Mouse (Mus musculus) mesoderm, embryonic 11.5 days (tissue): ENCODE results near the gene Elavl3.
"Not testable (repeated sequence)": the region's sequence is repeated elsewhere in the genome, so short reads cannot be mapped to it uniquely, and the experiment has no call there.

Source experiments
- DNase-seq: peaks from one replicate; pipeline ENCODE4 v3.0.0-alpha.2; 2012; ENCODE audit warnings: low read depth, low spot score

Gene Elavl3

GRCm38 (mm10) chr9:22051958-22052254 lies at the start of gene Elavl3:
Elavl3 (minus strand) TSS chr9:22052023.
- peak; percentile 77 for DNase-seq

DNA sequence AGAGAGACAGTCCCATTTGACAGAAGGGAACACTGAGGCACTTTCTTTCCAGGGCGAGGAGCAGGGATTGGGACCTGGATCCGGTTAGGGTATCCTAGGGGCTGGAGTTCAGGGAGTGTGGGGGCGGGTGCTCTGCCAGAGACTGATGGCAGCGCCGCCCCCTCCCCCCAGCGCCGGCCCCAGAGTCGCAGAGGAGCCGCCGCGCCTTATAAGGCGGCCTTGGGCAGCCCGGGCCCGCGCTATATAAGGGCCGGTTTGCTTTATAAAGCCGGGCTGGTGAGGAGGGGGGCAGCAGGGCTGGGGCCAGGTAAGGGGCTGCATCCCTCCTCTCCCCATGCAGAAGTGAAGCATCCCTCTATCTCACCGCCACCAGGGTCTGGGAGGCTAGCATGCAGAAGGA lies 48.1 kb upstream of the Elavl3 start:
- no peak for DNase-seq

DNA sequence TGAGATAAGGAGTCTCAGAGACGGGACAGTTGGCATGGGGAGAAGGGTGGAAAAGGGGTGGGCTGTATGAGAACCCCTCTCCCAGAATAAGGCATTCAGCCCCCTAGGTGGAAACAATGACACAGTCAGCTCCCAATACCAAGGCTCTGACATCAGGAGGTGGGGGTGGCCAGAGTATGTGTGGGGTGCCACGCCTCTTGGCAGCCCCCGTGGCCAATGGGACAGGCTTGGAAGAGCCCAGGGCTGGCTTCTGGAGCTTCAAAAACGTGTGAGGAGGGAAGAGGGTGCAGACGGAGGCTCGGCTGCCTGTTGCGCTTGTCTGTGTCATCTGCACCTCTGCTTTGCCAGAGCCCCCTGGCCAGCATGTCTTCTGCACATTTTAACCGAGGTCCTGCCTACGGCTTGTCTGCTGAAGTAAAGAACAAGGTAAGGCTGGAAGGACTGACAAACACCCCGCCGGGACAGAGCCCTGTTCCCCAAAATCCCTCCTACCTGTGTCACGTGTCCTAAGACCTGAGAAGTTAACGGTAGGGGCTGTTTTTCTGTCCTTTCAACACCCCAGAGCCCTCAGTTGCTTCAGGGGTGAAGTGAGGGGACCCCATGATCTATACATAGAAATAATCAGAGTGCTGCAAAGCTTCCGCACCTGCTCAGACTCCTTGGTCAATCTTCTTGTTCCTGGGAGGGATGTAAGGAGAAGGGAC lies 47.3 kb upstream of the Elavl3 start, which contains the start of gene Cnn1:
TSS of gene Cnn1 (plus strand) at position 224 of the 704 bp plus-strand sequence.
- no peak for DNase-seq

DNA sequence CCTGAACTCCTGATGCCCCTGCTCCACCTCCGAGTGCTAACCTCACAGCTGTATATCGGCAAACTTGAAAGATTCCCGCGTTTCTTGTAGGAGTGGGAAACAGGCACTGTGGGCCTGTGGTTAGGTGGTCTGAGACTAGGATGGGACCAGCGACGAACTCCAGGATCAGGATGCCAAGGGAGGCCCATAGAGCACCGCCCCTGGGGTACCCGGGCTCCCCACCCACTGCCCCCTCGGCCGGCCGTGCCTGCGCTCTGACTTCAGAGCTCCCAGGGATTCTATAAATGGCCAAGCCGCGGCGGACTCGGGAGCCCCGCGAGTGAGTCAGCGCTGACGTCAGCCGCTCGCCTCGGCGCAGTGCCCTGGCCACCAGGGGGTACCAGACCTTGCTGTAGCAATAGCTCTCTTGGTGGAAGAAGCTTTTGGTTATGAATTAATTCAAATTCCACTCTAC lies 44.1 kb upstream of the Elavl3 start:
- peak; percentile 74 for DNase-seq

DNA sequence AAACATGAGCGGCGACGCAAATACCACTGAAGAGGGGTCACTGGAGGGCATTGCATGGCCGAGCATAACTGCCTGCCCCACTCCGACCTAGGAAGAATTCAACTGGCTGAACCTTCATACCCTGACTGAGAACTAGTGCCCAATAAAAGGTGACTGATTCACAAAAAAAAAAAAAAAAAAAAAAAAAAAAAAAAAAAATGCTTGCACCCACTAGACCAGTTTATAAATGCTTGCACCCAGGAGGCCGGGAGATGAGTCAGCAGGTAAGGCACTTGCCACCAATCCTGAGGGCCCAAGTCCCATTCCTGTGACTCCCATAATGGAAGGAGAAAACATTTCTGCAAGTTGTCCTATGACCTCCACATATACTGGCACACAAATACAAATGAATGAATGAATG lies 40.9 kb upstream of the Elavl3 start:
- DNase-seq, result no peak

DNA sequence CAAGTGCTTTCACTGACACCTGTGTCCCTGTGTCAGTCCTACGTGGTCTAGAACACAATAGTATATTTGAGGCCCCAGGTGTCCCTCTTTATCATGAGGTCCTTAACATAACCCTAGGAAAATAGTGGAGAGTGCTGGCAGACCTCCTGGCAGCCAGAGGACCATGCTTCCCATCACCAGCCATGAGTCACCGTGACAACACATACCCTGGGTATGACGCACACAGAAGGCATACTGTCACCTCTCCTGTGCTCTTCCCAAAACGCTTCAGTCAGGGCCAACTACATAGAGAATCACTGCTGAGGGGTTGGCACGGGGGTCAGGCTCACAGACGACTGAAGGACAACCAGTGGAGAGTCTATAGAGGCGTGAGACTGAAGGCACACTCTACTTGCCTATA lies 38.2 kb upstream of the Elavl3 start:
- no peak for DNase-seq

GRCm38 (mm10) chr9:22089281-22089680 lies 37.5 kb upstream of the Elavl3 start:
- no peak for DNase-seq

GRCm38 (mm10) chr9:22087034-22087618 lies 35.3 kb upstream of the Elavl3 start:
- DNase-seq, result no peak

DNA sequence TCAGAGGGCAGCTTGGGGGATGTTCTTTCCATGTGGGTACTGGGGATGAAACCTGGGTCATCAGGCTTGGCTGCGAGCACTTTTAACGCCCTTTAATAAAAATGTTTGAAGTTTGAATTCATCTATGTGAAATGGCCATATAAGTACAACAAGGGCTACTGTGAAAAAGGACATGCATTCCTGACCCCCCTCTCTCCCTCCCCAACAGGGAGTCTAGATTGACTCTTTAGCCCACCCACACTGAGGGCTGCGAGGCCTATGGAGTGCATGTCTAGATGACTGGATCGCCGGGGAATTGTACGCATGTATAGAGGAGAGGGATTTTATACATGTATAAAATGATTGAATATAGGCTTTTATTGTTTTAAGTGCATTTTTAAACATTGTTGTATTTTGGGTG lies 34.2 kb upstream of the Elavl3 start:
- no peak for DNase-seq

GRCm38 (mm10) chr9:22085022-22085834 lies 33.4 kb upstream of the Elavl3 start, which contains the start of gene Ecsit:
Ecsit (minus strand) TSS chr9:22085438.
- peak; percentile 97 for DNase-seq

DNA sequence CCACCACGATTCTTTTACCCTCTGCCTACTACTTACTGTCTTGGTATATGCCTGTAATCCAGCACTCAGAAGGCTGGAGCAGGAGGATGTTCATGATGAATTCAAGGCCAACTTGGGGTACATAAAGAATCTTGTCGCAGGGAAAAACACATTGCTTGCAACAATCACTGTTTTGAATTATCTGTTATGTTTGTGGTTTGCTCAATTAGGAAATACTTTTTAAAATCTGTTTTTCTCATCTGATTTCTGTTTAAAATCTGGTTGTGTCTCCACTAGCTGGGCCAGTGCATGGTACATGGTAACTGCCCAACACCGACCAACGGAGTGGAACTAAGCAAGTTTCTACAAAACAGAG lies 32.8 kb upstream of the Elavl3 start:
- DNase-seq, result no peak

DNA sequence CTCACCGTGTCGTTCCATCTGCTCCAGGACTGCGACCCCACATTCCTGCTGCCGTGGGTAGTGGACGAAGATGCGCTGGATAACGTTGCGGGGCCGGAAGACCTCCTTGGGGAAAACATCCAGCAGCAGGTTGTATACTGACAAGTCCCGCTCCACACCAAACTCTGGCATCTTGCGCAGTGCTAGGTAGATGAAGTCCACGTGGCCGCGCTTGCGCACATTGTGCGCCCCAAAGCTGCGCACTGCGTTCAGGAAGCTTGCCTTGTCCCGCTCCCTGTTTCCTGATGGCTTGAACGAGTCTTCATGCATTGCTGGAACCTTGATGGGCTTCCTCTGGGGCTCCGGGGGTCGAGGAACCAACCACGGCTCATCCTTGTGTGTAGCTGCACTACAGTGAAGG lies 24.4 kb upstream of the Elavl3 start:
- DNase-seq, result no peak

DNA sequence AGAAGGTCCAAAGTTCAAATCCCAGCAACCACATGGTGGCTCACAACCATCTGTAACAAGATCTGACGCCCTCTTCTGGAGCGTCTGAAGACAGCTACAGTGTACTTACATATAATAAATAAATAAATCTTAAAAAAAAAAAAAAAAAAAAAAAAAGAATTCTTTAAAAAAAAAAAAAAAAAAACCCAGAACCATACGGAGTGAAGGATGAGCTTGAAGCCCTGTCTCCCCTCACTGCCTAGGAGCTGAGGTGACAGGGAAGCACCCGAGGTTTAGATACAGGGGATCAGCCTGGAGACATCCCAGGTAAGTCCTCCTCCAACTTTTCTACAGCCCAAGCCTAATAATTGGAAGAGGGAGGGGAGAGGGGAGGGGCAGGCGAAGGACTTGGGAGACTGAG lies 24.0 kb upstream of the Elavl3 start:
- DNase-seq, result not testable (repeated sequence)

- no peak for DNase-seq
These were observed 20.5 kb upstream of the Elavl3 start for GRCm38 (mm10) chr9:22072276-22072675.

DNA sequence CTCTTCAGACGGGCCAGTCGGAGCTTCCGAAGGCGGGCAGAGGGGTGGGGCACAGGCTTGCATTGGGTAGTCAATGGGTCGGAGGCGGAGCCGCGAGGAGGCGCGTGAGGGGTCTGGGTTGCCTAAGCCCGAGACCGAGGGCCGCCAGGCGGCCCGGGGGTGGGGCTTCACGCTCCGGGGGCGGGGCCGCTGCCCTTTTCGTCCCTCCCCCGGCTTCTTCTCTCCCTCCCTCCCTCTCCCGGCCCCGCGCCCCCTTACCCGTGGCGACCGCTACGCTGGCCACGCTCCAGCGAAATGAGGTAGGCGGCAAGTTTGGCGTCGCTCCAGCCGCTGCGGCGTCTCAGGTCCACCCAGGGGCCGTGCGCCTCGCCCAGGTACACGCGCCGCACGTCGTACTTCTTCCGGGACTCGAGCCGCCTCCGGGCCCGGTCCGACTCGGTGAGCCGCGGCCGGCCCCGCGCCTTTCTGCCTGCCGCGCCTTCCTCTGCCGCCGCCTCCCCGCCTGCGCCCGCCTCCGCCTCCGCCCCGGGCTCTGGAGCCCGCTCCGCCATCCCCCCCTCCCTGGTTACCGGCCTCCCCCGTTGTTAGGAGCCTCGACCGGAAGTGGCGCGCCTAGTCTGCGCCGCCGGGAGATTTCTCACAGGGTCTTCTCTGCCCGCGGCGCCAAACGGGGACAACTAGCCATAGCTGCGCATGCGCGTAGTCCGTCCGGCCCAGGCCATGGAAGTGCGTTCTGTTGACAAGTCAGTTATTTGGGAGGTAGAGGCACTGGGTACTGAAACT lies 19.2 kb upstream of the Elavl3 start, which contains the start of the genes Gm49318 and Zfp653:
TSS of gene Gm49318 (minus strand) at position 469 of the 783 bp plus-strand sequence.
TSS of gene Zfp653 (minus strand) at position 586 of the 783 bp plus-strand sequence.
- DNase-seq, result peak; percentile 97

DNA sequence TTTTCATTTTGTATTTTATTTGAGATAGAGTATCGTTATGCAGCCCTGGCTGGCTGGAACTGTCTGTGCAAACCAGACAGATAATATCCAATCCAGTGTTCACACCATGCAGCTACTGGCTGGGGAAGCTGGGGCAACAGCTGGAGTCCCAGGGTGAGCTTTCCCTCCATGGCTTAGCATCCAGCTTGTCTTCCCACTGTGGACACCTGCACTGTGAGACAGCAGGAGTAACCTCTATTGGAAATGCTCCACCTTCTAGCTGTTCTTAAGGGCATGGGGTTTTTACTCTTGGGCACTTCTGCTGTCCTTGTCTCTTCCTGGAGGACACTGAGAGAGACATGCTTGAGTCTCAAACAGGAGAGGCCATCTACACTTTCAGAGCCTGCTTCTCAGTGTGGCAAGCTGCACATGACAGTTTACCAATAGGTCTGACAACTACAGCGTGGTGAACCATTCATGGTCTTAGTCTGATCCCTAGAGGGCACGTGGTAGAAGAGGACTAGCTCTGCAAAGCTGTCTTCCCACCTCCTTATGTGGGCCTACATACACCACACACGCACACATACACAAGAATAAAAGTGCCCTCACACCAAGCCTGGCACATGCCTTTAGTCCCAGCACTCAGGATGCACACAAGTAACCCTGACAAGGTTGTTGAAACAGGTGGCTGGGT lies 18.2 kb upstream of the Elavl3 start:
- no peak for DNase-seq

- DNase-seq, result no peak
These were observed 15.4 kb upstream of the Elavl3 start for GRCm38 (mm10) chr9:22067195-22067594.

GRCm38 (mm10) chr9:22066433-22066832 lies 14.6 kb upstream of the Elavl3 start:
- DNase-seq, result peak; percentile 57

GRCm38 (mm10) chr9:22065642-22066041 lies 13.8 kb upstream of the Elavl3 start:
- no peak for DNase-seq

- no peak for DNase-seq
These were observed 12.5 kb upstream of the Elavl3 start for GRCm38 (mm10) chr9:22064341-22064740.

GRCm38 (mm10) chr9:22061339-22061738 lies 9.5 kb upstream of the Elavl3 start:
- DNase-seq, result no peak
